Mouse (Mus musculus): ENCODE measurements around the gene Gm9945.

DNA sequence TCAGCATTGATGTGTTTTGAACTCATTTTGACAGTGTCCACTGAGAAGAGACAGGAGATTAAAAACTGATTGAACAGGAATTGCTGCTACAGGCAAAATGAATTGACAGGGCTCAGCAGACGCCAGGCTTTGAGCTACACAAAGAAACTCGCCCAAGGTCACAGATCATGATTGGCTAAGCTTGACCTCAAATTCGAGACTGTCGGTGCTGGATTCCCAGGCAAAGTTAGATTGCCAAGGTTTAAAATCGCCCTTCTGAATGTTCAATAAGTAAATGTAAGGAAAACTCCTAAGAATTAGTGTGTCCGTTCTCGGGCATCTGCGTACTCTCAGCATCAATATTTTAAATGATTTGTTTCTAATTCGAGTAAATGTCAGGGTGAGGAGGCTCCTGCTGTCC is 9.5 kb downstream of the Gm9945 start:
- TF ChIP-seq CTCF (conservative IDR thresholded peaks at IDR 0.05; ENCODE audit: low read length) (no peak), POU5F1 (IDR thresholded peaks at IDR 0.05; ENCODE audit: borderline replicate concordance, low read length) (no peak), NANOG (IDR thresholded peaks at IDR 0.05; ENCODE audit: borderline replicate concordance, low read length) (no peak)

All from E14TG2a.4 (cell line).